Mouse (Mus musculus) CD4-positive, CD25-positive, alpha-beta regulatory T cell, adult 4 months (primary cell): Measurements from ENCODE around the gene Copz2. TPM values are rescaled to one million over a fixed set of nuclear protein-coding genes. Genes with fewer than 3 reads are reported as not detected.
"Not testable (repeated sequence)": the region's sequence is repeated elsewhere in the genome, so short reads cannot be mapped to it uniquely, and the experiment has no call there.

Experiments used
- ATAC-seq: one replicate; pipeline ENCODE4 v1.8.0; 2017
- polyA plus RNA-seq, 2 experiments: library from polyadenylated mRNA; unstranded; fragments of 100-300 nt; shearing (Covaris generic); gene quantifications; one replicate each; pipeline ENCODE4 v1.2.1; 2017

Gene Copz2
- not detected for polyA plus RNA-seq

- no peak for ATAC-seq
Observed at GRCm38 (mm10) chr11:96849681-96850467, at the start of gene Copz2. Gene Copz2 (plus strand): TSS chr11:96849870.

- ATAC-seq = no peak
Observed at GRCm38 (mm10) chr11:96805606-96806005, 44.1 kb upstream of the Copz2 start.

GRCm38 (mm10) chr11:96808066-96808465, 41.6 kb upstream of the Copz2 start:
- ATAC-seq = no peak

- ATAC-seq = no peak
Observed at GRCm38 (mm10) chr11:96809562-96810235, 40.0 kb upstream of the Copz2 start.

GRCm38 (mm10) chr11:96811188-96811587, 38.5 kb upstream of the Copz2 start:
- ATAC-seq = not testable (repeated sequence)

- ATAC-seq = no peak
Observed at GRCm38 (mm10) chr11:96813455-96813854, 36.2 kb upstream of the Copz2 start.

GRCm38 (mm10) chr11:96813920-96814319, 35.8 kb upstream of the Copz2 start:
- no peak for ATAC-seq

GRCm38 (mm10) chr11:96814443-96814842, 35.2 kb upstream of the Copz2 start:
- no peak for ATAC-seq

- ATAC-seq = no peak
Observed at GRCm38 (mm10) chr11:96815895-96816294, 33.8 kb upstream of the Copz2 start.

GRCm38 (mm10) chr11:96816494-96816893, 33.2 kb upstream of the Copz2 start:
- ATAC-seq = no peak

- ATAC-seq = no peak
Observed at GRCm38 (mm10) chr11:96816979-96817378, 32.7 kb upstream of the Copz2 start.

GRCm38 (mm10) chr11:96818128-96818710, 31.5 kb upstream of the Copz2 start:
- ATAC-seq = no peak

- ATAC-seq = no peak
Observed at GRCm38 (mm10) chr11:96821956-96822355, 27.7 kb upstream of the Copz2 start.

GRCm38 (mm10) chr11:96822675-96823470, 26.8 kb upstream of the Copz2 start:
- ATAC-seq = peak; percentile 35

GRCm38 (mm10) chr11:96823471-96823837, 26.2 kb upstream of the Copz2 start:
- no peak for ATAC-seq

GRCm38 (mm10) chr11:96823880-96824782, 25.5 kb upstream of the Copz2 start:
- peak; percentile 99 for ATAC-seq

GRCm38 (mm10) chr11:96824783-96825495, 24.7 kb upstream of the Copz2 start:
- no peak for ATAC-seq

- no peak for ATAC-seq
Observed at GRCm38 (mm10) chr11:96826481-96826880, 23.2 kb upstream of the Copz2 start.

GRCm38 (mm10) chr11:96827062-96827581, 22.5 kb upstream of the Copz2 start:
- ATAC-seq = no peak

GRCm38 (mm10) chr11:96827917-96828316, 21.8 kb upstream of the Copz2 start:
- ATAC-seq = no peak

GRCm38 (mm10) chr11:96828881-96829280, 20.8 kb upstream of the Copz2 start:
- no peak for ATAC-seq
